Mouse (Mus musculus): ENCODE measurements around the gene Nrp1. TPM values are rescaled to one million over a fixed set of nuclear protein-coding genes. Genes with fewer than 3 reads are reported as not detected.
A peak's percentile ranks its signal among the peaks of the same experiment; 100 is the strongest.

Gene Nrp1
- polyA plus RNA-seq, 1 experiment from 2014 or later, result 75.1 TPM

DNA sequence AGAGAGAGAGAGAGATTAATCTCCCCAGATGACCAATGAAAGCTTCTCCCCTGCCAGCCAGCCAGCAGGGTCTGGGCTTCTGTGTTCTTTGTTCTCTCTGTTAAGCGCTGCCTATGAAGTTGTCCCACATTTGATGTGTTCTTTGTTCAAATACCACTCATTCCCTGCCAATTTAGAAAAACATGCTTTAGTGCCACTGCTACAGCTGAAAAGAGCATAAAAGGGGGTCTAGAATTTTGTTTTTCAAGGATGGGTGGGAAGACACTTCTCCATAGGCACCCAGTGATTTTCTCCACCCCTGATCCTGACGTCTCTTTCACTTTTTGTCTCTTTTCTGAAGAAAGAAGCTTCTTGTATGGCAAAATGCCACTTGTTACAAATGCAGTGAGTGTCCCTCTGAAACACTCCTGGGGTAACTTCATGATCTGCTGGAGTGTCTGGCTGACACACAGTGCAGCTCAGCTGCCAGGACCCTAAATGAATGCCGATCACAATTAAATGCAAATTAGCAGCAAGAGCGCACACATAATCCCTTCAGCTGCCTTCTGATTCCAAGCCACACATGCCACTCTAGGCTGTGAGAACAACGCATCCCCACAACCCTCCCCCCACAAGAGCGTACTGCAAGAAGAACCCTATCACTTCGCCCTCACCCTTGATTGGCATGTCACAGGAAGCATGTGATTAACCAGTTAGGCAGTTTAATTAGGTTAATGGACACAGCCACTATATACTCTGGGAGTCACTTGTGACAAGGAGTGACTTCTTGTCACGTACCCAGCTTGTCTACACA, 170.4 kb downstream of the Nrp1 start:
- no peak overlapping the region for H3K9ac ChIP-seq
- WGBS, result 12% methylated on average over 8 of the region's 8 CpGs
- peaks cover 10% of the 10 kb centered on the region for H3K4me1 ChIP-seq (replicated peaks)
- no peaks in the 10 kb centered on the region for H3K9me3 ChIP-seq
- peak overlapping the region; percentile 61 for H3K27ac ChIP-seq (replicated peaks)
- peak overlapping the region; percentile 18 for H3K4me2 ChIP-seq
- H3K4me3 ChIP-seq, result no peak overlapping the region
- no peaks in the 10 kb centered on the region for H3K27me3 ChIP-seq
- peak; percentile 90 for ATAC-seq (ENCODE audit: low FRiP score, low read depth)
- no peaks in the 10 kb centered on the region for H3K36me3 ChIP-seq

GRCm38 (mm10) chr8:128534442-128534871, 176.1 kb downstream of the Nrp1 start:
- ATAC-seq (ENCODE audit: low FRiP score, low read depth), result peak; percentile 79
- Histone ChIP-seq H3K9me3 (no peaks in the 10 kb centered on the region), H3K27ac (replicated peaks) (peak overlapping the region; percentile 23; the same call in 1 of the 2 replicates), H3K4me3 (no peak overlapping the region), H3K4me1 (replicated peaks) (peaks cover 7% of the 10 kb centered on the region), H3K27me3 (no peaks in the 10 kb centered on the region), H3K36me3 (no peaks in the 10 kb centered on the region), H3K4me2 (no peak overlapping the region), H3K9ac (no peak overlapping the region)
- WGBS, result 35% methylated on average over 3 of the region's 3 CpGs

DNA sequence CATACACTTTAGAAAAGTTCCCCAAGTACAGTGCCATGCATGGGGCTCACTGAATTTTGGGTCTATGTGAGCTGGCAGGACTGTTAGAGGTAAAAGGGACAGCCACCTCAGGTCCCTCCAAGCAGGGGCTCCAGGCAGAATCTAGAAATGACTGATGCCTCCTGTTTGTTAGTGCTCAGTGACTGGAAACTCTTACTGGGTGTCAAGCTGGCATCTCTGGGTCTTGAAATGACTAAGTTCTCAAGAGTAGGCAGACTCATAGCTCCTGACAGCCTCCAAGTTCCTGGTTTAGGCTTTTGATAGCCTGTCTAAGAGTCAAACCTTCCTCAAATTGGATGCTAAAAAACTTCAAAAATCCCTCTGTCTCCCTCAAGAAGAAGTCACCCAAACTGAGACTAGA, 177.3 kb downstream of the Nrp1 start:
- Histone ChIP-seq H3K4me3 (no peak overlapping the region), H3K9ac (no peak overlapping the region), H3K9me3 (no peaks in the 10 kb centered on the region), H3K27ac (replicated peaks) (no peak overlapping the region), H3K27me3 (no peaks in the 10 kb centered on the region), H3K4me1 (replicated peaks) (peaks cover 6% of the 10 kb centered on the region; the same call in 1 of the 2 replicates), H3K4me2 (no peak overlapping the region), H3K36me3 (no peaks in the 10 kb centered on the region)
- no peak for ATAC-seq (ENCODE audit: low FRiP score, low read depth)

GRCm38 (mm10) chr8:128538378-128538777, 180.0 kb downstream of the Nrp1 start:
- ATAC-seq (ENCODE audit: low FRiP score, low read depth), result no peak
- 15% methylated on average over 1 of the region's 1 CpGs for WGBS
- H3K9me3 ChIP-seq, result no peaks in the 10 kb centered on the region
- H3K36me3 ChIP-seq, result no peaks in the 10 kb centered on the region
- no peaks in the 10 kb centered on the region for H3K27me3 ChIP-seq
- H3K27ac ChIP-seq (replicated peaks), result no peak overlapping the region
- no peak overlapping the region for H3K9ac ChIP-seq
- no peak overlapping the region for H3K4me3 ChIP-seq
- H3K4me2 ChIP-seq, result no peak overlapping the region
- peaks cover 6% of the 10 kb centered on the region; the same call in 1 of the 2 replicates for H3K4me1 ChIP-seq (replicated peaks)

DNA sequence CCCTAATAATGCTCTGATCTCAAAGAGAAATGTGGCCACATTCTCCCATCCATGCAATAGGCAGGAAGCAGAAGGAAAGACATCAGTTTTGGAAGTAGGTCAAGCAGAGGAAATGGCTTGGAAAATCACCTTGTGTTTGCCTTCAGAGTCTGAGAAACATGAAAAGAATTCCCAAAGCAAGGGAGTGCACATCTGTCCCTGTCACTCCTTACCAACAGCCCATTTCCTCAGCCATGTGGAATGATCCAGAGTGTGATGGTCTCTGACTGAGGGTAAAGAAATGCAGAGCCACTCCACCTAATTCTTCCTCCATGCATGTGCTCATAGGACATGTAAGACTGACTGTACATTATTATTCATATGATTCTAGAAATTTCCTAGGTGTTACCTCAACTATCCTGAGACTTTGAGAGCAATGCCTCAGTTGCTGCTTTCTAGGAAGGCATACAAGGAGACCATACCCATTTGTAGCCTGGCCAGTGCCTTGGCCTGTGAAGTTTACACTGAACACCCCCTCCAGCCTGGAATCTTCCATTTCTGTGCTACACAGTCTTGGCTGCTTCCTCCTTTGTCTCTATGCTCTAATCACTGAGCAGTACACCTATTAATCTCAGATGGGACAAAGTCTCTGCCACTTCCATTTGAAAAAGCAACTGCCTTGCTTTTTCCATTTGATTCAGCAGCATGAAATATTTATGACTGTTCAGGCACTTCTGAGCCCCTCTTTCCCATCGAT, 183.1 kb downstream of the Nrp1 start:
- ATAC-seq (ENCODE audit: low FRiP score, low read depth), result no peak

DNA sequence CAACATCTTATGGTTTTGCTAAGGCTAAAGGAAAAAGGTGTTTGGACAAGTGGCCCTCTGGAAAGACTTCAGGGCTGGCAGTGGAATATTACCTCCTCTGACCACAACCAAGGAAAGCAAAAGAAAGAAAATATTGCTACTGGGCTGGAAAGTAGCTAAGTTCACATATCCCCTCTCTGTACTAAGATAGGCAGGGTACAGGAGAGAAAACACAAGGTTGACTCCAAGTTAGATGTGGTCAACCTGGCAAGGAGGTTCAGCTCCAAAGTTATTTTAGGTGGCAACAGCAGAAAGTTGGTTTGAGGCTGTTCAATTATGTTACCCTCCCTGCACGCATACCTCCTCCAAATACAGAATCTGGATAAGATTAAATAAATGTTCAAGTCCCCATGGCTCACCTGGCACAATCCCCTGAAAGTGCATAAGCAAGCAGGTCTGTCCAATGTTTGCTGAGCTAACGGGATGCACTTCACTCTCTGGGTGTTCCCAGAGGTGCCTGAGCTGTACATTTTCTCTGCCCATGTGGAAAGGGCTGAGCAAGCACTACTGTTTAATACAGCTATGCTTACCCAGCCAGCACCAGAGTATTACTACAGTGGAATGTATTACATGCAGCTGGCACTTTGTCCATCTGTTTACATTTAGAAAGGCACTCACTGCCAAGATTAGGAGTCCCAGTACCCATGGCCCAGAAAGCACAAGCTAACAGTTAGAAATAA, 185.9 kb downstream of the Nrp1 start:
- Histone ChIP-seq H3K4me1 (replicated peaks) (no peaks in the 10 kb centered on the region), H3K4me3 (no peak overlapping the region), H3K27me3 (no peaks in the 10 kb centered on the region), H3K9ac (no peak overlapping the region), H3K4me2 (no peak overlapping the region), H3K36me3 (no peaks in the 10 kb centered on the region), H3K9me3 (no peaks in the 10 kb centered on the region), H3K27ac (replicated peaks) (no peak overlapping the region)
- 79% methylated on average over 2 of the region's 2 CpGs for WGBS
- peak; percentile 34; the same call in 1 of the 2 replicates for ATAC-seq (ENCODE audit: low FRiP score, low read depth)

More for the DNA sequence above, 183.1 kb downstream of the Nrp1 start:
- H3K4me2 ChIP-seq, result no peak overlapping the region
- H3K4me1 ChIP-seq (replicated peaks), result no peaks in the 10 kb centered on the region
- H3K36me3 ChIP-seq, result no peaks in the 10 kb centered on the region
- no peaks in the 10 kb centered on the region for H3K27me3 ChIP-seq
- WGBS, result 66% methylated on average over 1 of the region's 1 CpGs
- H3K9me3 ChIP-seq, result no peaks in the 10 kb centered on the region
- H3K4me3 ChIP-seq, result no peak overlapping the region
- H3K27ac ChIP-seq (replicated peaks), result no peak overlapping the region
- H3K9ac ChIP-seq, result no peak overlapping the region

DNA sequence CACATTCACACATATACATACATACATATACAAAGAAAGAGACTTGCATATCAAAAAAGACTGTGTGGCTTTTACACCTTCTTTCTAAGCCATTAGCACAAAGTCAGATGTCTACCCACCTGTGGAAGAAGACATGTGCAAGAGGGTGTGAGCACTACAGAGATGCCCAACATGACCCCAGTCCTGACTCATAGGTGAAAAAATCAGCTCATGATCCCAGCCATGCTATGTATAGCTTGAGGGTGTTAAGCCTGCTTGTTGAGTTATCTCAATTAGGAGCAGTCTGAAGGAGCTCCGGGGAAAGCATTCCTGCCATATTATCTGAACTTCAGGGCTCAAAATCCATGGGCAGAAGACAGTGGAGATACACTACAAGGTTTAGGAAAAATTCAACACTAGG, 187.9 kb downstream of the Nrp1 start:
- no peak for ATAC-seq (ENCODE audit: low FRiP score, low read depth)
- no peaks in the 10 kb centered on the region for H3K9me3 ChIP-seq
- no peak overlapping the region for H3K4me3 ChIP-seq
- H3K4me1 ChIP-seq (replicated peaks), result no peaks in the 10 kb centered on the region
- H3K27ac ChIP-seq (replicated peaks), result no peak overlapping the region
- no peaks in the 10 kb centered on the region for H3K27me3 ChIP-seq
- no peak overlapping the region for H3K9ac ChIP-seq
- 91% methylated on average over 1 of the region's 1 CpGs for WGBS
- no peak overlapping the region for H3K4me2 ChIP-seq
- no peaks in the 10 kb centered on the region for H3K36me3 ChIP-seq

- Histone ChIP-seq H3K4me3 (no peak overlapping the region), H3K9ac (no peak overlapping the region), H3K4me2 (no peak overlapping the region), H3K4me1 (replicated peaks) (0 out of 2 replicates have a peak, but pooled peaks cover 5% of the 10 kb centered on the region), H3K36me3 (no peaks in the 10 kb centered on the region), H3K27ac (replicated peaks) (no peak overlapping the region), H3K9me3 (no peaks in the 10 kb centered on the region), H3K27me3 (no peaks in the 10 kb centered on the region)
- 96% methylated on average over 4 of the region's 4 CpGs for WGBS
- ATAC-seq (ENCODE audit: low FRiP score, low read depth), result no peak
Measured at GRCm38 (mm10) chr8:128547361-128547760, 189.0 kb downstream of the Nrp1 start.

DNA sequence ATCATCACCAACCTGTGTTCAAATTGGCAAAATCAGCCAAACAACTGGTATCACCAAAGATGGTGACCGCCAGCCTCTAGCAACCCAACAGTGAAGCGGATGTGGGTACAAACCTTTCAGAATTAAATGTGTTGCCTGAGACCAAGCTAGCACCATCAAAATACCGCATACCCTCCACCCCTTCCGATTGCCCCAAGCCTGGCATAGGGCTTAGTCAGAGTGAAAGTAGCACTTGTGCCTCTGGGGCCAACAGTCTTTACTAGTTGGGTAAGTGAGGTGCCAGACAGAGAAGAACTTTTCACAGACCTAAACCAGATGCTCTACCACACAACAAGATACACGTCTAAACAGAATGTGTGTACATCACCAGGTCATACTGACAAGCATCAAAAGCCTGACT, 191.3 kb downstream of the Nrp1 start:
- Histone ChIP-seq H3K27me3 (no peaks in the 10 kb centered on the region), H3K4me1 (replicated peaks) (0 out of 2 replicates have a peak, but pooled peaks cover 5% of the 10 kb centered on the region), H3K36me3 (no peaks in the 10 kb centered on the region), H3K4me2 (no peak overlapping the region), H3K9ac (no peak overlapping the region), H3K4me3 (no peak overlapping the region), H3K9me3 (no peaks in the 10 kb centered on the region), H3K27ac (replicated peaks) (no peak overlapping the region)
- ATAC-seq (ENCODE audit: low FRiP score, low read depth), result no peak
- 95% methylated on average over 5 of the region's 5 CpGs for WGBS

GRCm38 (mm10) chr8:128551421-128552139, 193.2 kb downstream of the Nrp1 start:
- ATAC-seq (ENCODE audit: low FRiP score, low read depth), result peak; percentile 54; the same call in 1 of the 2 replicates
- Histone ChIP-seq H3K27me3 (no peaks in the 10 kb centered on the region), H3K9ac (no peak overlapping the region), H3K4me3 (no peak overlapping the region), H3K27ac (replicated peaks) (no peak overlapping the region), H3K9me3 (no peaks in the 10 kb centered on the region), H3K36me3 (no peaks in the 10 kb centered on the region), H3K4me2 (no peak overlapping the region), H3K4me1 (replicated peaks) (0 out of 2 replicates have a peak, but pooled peaks cover 5% of the 10 kb centered on the region)
- WGBS, result 47% methylated on average over 15 of the region's 15 CpGs

Measured in hindbrain, embryonic 15.5 days (tissue).